Mouse (Mus musculus) right cerebral cortex, postnatal 10 days (tissue): ENCODE measurements around the gene Rpl10.

Source experiments
- DNase-seq, 2 experiments: peaks; one replicate each; pipeline ENCODE4 v3.0.0; 2021; ENCODE audit warnings: low spot score in 2 of 2

Rpl10 gene

GRCm38 (mm10) chrX:74281041-74281731 lies 10.6 kb downstream of the Rpl10 start:
- no peak for DNase-seq

GRCm38 (mm10) chrX:74281732-74282394 lies 11.3 kb downstream of the Rpl10 start, which contains the start of the genes Taz and Dnase1l1:
TSS of gene Taz (plus strand) at chrX:74281912.
TSS of gene Dnase1l1 (minus strand) at chrX:74282337.
- peak; percentile 61 to 69 for DNase-seq

GRCm38 (mm10) chrX:74282395-74283091 lies 11.9 kb downstream of the Rpl10 start:
- DNase-seq, result peak; percentile 92

GRCm38 (mm10) chrX:74283092-74283437 lies 12.5 kb downstream of the Rpl10 start:
- no peak for DNase-seq

- DNase-seq, result no peak
Measured at GRCm38 (mm10) chrX:74293431-74293830, 22.8 kb downstream of the Rpl10 start.

- peak; percentile 96 to 97 for DNase-seq
Measured at GRCm38 (mm10) chrX:74296538-74297448, 26.2 kb downstream of the Rpl10 start, which contains the start of gene Atp6ap1. TSS of gene Atp6ap1 (plus strand) at chrX:74297097.

- no peak for DNase-seq
Measured at GRCm38 (mm10) chrX:74298348-74298747, 27.7 kb downstream of the Rpl10 start.

GRCm38 (mm10) chrX:74299721-74300120 lies 29.1 kb downstream of the Rpl10 start:
- DNase-seq, result no peak

- DNase-seq, result peak; percentile 77 to 80
Measured at GRCm38 (mm10) chrX:74304867-74305700, 34.5 kb downstream of the Rpl10 start, which contains the start of gene Gdi1. TSS of gene Gdi1 (plus strand) at chrX:74304998.

GRCm38 (mm10) chrX:74312540-74313464 lies 42.2 kb downstream of the Rpl10 start, which contains the start of gene Fam50a:
TSS of gene Fam50a (plus strand) at chrX:74313033.
- DNase-seq, result peak; percentile 94 to 95
